Mouse (Mus musculus) frontal cortex, adult (tissue): ENCODE results near the gene Sh3pxd2a.
A peak's percentile ranks its signal among the peaks of the same experiment; 100 is the strongest.

ENCODE experiments used
- ATAC-seq: cut with Nextera tagmentation; 2 replicates; pipeline ENCODE4 v1.9.2; 2017; ENCODE audit warnings: mild to moderate bottlenecking, moderate library complexity, mixed read lengths; ENCODE audit not compliant: low TSS enrichment

The Sh3pxd2a gene

DNA sequence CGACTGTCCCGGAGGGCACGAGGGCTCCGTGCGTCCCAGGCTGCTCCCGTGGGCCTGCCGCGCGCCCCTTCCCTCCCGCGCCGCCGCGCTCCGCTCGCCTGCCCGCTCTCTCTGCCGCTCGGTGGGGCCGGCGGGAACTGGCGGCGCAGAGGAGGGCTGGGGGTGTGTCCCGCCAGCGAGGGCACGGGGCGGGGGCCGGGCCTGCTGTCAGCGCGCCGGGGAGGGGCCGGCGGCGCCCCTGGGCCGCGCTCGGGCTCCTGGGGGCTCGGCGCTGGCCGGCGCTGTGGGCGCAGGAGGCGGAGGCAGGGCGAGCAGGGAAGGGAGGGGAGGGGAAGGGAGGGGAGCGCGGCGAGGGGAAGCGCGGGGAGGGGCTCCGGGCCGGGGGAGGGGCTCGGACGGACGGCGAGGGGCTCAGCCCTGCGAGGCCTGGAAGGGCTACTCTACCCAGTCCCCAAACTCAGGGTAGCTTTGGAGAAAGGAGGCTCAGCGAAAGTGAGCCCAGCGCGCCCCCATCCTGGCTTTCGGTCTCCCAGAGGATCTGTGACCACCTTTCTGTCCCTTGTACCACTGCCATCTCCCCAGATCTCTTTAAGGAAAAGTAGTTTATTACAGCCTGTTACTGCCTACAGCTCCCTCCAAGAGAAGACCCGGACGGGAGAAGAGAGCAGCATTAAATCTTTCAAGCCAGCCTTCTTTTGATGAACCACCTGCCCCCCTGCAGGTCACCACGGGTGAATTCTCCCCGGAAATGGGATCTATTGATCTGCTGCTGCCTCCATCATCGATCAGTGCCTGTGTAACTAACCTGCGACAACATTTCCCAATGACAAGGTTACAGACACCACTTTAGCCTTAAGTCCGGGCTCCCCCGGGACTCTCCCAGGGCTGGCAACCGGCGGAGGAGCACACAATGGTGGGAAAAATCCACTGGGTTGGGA is at the start of gene Sh3pxd2a:
Gene Sh3pxd2a, minus strand, starts transcription at position 98 of the 938 bp plus-strand sequence.
- peak; percentile 60 for ATAC-seq

DNA sequence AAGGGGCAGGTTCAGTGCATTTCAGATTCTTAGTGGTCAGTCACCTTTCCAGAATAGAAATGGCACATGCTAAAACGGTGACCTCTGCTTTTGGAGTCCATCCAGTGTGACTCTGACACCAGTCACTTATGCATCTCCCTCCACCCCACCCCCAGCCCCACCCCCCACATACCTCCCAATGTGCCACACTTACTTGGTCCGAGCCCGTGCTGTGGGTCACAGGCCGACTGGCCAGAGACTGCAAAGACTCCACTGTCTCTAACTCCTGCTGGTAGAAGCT is 49.4 kb upstream of the Sh3pxd2a start:
- no peak for ATAC-seq

DNA sequence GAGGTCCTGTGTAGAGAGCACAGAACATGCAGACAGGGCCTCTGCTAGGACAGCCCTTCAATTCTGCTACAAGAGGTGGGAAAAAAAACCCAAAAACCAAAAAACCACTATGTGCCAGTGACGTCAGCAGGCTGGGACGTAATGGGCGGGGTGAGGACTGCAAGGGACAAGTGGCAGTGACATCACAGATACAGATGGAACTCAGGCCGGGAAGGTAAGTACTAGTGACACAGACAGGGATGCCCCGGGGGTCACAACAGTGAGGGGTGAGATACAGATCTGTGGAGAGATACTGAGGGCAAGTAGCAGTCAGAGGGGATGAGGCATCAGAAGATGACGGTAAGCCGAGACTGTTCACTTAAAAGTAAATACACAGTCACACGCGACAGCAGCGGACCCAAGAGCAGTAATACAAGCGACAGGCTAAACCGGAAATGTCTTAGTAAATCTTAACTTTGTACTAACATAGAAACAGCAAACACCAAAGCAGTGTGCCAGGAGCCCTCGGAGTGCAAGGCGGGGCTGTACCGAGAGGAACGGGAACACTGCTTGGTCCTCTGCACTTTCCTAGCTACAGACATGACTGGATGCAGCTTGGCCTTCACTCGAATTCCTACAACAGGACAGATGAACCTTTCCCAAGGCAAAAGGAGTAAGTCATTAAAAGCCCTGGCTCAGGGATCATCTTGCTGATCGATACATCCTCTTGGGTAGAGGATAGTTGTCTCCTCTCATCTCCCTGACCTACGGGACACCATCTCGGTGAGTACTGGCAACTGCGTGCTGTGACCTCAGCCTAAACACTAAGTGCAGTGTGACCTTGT is 48.8 kb upstream of the Sh3pxd2a start:
- ATAC-seq, result no peak

DNA sequence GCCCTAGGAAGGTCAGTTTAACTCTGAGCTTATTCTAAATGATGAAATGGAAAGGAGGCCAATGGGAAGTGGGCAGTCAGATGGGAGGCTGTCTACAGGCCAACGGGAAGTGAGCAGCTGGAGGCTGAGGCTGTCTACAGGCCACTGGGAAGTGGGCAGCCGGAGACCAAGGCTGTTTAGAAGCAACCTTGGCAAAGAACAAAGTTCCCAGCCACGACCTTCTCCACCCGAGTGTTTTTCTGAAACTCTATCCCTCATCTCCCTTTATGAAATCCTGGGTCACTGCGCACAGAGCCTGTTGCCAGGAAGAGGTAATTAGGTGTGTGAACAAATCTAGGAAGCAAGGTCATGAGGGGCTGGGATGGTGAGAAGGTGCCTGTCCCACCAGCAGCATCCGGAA is 47.8 kb upstream of the Sh3pxd2a start:
- no peak for ATAC-seq

DNA sequence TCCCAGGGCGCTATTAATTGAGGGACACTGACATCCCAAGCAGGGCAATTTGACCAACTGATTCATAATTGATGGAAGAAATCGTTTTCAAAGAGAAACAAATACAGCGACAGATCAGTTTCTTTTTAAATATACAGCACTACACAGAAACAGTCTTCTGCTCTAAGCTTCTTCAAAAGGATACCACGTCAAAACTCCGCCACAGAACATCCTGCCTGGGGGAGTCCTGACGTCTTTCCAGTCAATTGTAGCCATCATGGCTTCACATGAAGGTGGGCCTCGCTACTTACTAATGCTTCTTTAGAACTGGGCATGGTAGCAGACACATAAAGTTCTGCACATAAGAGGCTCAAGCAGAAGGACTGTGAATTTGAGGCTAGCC is 47.1 kb upstream of the Sh3pxd2a start:
- no peak for ATAC-seq

DNA sequence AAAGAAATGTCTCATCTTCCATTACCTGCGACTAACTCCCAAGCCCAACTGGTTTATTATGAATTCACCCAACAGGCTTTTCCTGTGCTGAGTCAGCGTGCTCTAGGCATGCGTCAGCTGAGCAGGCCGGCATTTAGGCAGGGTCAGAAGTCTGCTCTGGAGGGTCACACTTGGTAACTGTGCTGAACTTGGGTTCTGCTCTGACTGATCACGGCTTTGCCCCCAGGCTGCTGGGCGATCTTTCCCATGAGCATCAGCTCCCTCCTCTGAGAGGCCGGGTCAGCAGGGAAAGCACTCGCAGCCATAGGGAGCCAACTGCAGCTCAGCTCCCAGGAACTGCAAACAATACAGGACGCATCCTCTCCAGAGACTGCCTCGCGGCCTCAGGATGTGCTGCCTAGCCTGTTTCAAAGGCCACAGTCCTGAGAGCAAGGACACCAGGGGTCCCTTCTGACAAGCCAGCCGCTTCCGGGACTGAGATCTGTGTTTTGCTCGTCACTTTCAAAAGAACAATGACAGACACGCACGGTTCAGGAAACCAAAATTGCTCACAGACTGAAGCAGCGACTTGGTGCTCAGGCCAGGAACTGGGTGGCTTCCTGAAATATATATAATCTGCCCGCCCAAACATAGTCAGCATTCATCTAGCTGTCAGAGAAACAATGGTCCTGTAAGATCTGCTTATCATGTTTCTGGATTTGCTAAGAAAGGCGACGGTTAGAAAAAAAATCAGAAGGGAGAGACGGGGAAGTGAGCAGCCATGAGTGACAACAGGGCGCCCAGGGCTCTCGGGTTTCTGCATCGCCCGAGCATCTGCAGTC is 46.5 kb upstream of the Sh3pxd2a start:
- no peak for ATAC-seq

DNA sequence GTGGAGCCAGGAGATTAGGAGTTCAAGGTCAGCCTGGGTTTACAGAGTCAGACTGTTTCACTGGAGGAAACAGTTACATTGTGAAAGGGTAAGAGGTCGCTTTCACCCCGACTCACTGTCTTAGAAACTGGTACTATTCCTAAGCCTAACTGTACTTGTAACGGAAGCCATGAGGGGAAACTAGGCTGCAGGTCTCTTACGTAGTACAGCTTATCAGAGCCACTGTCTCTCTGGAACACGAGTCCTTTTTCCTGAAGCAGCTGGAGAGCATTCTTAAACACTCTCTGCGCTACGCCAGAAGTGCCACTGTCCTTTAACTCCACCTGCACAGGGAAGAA is 45.9 kb upstream of the Sh3pxd2a start:
- no peak for ATAC-seq

DNA sequence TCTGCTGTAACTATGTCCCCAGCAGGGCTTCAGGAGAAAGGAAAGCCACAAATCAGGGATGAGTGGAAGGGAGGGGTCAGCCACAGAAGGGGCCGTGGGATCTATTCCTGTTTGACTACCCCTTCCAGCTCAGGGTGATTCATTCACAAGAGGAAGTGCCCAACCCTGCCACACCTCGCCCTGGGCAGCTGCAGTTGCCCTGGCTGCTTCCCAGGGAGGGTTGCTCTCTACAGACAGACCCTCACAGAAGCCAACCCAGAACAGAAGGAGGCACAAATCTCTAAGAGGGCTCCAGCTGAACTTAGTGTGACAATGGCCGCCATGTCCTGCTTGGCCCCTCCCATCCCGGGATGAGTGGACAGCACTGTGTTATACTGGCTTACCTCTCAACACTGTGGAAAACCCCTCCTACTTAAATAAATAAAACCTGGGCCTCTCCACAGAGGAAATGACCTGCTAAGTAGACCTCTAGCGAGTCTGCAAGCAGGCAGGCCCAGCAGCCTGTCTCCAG is 44.6 kb upstream of the Sh3pxd2a start:
- no peak for ATAC-seq

DNA sequence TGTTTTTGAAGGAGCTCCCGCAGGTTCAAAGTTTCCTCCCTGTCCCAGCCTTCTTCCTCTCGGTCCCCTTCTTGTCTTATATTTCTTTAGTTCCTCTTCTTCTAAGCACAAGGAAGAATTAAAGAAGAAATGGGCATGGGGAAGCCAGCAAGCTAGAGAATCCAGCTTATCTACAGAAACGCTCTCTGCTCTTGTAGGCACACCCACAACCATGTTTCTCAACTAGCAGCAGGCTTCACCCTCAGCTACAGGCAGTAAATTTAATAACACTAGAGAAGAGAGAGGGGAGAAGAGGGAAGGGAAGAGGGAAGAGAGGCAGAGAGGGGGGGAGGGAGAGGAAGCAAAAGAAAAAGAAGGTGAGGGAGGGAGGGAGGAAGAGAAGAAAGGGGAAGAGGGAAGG is 44.0 kb upstream of the Sh3pxd2a start:
- no peak for ATAC-seq

DNA sequence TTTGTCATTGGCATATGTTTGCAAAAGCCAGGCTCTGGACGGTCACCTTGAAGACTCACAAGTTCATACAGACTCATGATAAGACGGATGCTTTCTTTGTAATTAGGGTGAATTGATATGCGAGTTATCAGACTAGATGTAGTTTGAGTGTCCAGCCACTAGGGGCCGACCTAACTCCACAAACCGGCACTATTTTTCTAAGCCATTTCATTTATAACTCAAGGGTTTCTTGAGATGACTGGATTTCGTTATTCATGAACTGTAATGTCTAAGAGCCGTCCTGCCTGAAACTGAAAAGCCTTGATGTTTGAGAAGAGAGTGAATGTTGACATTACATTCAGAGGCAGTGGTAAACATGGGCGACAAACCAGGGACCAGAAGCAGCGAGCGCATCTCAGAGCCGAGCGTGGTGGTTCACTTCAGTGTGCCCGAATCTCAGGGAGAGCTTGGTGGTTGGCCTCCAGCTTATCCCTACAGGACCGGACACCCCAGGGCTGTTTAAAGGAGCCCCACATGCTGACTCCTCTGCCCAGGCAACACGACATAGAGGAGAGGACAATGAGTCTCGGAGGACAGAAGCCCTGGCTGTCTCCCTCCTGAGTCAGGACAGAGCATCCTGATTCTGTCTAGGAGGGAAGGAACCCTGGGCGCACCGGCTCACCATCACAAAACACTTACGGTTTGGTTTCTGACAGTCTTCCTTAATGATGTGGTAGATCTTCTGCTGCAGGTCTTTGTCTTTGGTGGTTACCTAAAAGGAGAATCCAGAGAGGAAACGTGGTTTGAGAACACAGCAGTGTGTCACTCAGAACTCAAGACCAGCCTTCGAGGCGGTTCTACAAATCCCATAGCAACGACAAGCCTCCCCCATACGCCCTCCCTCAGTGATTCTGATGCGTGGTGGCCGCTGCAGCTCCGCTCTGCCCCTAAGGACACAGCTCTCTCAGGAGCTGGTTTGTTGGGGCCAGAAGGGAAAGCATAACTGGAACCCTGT is 43.2 kb upstream of the Sh3pxd2a start:
- ATAC-seq, result peak; percentile 86

DNA sequence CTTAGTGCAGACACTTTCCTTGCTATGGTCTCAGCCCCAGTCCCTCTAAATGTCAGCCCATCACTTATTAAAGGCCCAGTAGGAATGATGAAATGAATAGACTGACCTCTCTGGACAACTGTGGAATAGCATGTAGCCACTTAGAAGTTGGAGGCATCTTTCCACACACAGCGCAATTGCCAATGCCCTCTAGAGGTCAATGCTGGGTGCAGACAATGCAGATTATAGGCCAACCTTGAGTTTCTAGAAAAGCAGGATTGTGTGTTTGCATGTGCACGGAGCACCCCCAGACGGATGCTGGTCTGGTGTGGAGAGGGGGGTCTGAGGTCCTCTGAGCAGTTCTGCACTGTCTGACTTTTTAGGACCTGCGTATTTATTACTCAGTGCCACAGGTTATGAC is 39.4 kb upstream of the Sh3pxd2a start:
- ATAC-seq, result no peak

DNA sequence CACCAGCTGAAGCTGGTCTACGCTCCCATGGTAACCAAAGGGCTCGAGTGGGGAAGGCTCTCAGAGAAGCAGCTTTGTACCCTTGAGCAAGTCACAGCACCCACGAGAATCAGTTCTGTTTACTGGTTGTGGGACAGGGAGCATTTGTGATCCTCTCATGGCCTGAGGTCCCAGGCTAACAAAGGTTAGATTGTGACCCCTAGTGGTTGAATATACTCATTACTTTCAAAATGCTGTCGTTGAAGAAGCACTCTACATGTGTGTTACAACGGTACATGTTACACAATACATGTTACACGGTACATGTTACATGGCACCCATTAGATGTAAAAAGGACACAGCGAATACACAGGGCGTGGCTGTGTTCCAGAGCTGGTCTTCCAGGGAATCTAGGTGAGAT is 38.4 kb upstream of the Sh3pxd2a start:
- ATAC-seq, result no peak

DNA sequence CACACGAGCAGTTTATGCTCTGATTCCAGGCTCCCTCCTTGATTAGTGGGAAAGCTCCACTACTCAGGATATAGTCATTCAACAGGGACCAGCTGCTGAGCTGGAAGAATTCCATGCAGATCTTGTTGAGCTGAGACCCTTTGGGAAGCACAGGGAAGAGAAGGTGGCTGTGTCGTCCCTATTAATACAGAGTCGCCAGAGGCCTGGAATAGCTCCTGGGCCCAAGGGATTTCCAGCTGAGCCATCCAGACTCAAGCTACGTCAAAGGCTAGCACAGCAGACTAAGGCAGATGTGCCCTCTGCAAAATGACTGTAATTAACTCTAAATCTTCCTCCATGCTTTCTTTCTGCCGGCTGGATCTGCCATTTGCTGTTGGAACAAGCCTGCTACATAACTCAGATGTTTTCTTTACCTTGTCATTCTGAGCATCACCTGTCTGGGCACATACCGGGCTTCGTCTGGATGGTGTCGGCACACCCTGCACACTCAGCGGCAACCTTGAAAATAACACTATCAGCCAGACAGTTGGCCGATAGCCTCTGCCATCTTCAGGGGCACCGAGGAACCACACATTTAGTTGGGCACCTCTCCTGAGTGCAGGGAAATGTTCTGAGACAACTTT is 36.3 kb upstream of the Sh3pxd2a start:
- no peak for ATAC-seq

DNA sequence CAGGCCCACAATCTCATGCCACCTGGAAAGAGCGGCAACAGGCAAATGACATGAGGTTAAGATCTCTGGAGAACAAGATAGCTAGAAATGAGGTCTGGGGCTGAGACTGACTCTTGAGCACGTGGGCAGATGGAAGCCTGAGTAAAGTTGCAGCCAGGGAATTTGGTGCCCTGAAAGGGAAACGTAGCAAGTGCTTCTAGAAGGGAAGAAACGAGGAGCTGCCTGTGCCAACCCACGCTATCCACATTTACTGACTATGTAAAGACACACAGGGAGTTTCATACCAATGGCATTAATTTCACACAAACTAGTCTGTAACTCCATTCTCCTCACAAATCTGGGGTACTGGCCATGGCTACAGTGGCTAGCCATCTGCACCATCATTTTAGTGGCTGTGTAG is 35.6 kb upstream of the Sh3pxd2a start:
- ATAC-seq, result peak; percentile 83

DNA sequence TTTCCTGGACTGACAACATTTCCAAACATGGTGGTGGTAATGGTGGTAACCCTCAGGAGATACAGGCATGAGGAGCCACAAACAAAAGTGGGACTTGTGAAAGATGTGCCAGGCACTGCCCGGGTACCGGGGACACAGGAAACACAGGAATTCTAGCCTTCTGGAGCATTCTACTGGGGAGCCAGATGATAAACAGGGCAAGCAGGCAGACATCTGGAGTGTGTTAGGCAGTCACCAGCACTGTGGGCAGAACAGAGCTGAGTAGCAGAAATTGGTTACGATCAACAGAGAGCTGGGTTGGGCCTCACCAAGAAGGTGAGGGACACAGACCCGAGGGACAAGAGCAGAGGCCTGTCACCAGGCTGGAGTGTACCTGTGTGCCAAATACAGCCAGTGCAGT is 34.7 kb upstream of the Sh3pxd2a start:
- 0 out of 2 replicates have a peak, but pooled peaks have one; percentile 14 for ATAC-seq

DNA sequence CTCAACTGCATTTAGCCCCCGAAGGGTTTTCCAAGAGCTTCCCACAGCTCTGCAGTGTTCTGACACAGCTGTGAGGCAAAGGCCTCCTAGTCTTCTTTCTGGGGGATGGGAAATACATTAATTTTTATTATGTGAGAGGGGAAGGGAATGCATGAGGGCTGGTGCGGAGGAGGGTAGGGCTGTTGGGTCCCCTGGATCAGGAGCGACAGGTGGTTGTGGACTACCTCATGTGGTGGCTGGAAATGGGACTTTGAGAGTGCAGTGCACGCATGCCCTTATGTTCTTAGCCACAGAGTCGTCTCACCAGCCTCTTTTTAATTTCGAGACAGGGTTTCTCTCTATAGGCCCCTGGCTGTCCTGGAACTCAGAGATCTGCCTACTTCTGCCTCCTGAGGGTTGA is 33.5 kb upstream of the Sh3pxd2a start:
- no peak for ATAC-seq

DNA sequence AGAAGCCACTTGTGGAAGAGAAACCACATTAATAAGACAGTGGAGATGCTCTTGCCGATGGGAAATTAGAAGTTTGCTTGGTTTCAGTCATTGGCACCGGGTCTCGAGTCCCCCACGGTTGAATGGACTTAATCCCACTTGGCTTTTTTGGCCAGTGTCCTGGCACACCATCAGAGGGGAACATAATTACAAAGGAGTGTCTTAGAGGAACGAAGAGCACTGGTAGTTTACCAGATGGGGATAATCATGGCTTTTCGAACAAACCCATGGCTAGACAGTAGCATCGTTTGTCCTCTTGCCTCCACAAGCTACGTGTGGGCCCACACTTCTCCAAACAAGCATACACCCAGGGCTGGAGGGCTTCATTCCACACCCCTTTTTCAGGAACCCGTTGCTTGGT is 33.1 kb upstream of the Sh3pxd2a start:
- no peak for ATAC-seq

DNA sequence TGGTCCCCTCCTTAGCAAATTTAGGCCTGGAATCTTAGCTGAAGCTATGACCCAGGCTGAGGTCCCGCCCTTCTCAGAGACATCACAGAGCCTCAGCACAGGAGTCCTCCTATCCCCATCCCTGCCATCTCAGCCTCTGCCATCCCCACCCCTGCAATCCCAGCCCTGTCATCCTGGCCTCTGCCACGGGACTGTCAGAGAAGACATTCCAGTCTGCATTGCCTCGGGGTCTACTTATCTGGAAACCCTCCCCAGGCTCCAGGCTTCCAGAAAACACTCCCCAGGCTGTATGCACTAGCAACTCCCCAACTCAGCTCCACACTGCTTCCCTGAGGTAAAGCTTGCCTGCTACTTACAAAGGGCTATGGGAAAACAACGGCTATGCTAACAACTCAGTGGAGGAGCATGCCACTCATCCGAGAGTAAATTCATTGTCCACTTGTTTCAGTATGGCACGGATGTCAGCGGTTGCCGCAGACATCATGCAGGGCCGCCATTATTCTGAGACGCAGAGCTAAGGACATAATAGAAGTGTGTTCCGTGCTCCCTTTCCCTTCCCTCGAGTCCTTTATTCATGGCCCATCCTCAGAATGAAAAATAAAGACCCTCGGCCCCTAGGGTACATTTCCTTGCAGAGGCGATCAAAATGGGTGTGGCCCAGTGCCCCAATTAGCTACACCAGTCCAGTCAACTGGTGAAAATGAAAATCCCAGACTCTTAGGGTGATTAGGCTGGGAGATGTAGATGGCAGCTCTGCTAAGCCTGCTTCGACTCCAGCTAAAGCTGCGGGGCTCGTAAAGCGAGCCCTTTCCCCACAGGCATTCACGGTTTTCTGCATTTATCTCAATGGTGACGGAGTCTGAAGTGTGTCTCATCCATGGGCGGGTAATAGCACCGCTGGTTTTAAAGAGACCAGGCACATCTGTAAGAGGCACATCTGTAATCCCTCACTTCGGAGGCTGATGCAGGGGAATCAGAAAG is 29.1 kb upstream of the Sh3pxd2a start:
- no peak for ATAC-seq

DNA sequence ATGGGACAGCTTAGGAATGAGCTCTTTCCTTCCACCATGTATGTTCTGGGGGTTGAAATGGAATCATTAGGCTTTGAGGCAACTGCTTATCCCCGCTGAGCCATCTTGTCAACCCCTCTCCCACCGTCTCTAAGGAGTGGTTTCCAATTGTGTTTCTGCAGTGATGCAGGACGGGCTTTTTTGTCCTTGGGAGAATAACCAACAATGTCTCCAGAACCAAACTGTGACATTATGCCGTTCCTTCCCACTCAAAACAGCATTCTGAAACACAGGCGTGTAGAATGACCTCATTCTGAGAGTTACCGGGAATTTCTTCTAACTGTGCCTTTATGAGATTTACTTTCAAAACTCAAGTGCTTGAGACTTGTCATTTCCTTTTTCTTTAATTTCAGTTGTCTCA is 28.2 kb upstream of the Sh3pxd2a start:
- ATAC-seq, result peak; percentile 65
